8 mouse cellular contexts compared by ENCODE assay signal in genomic region chr7:31207563-31208236, GRCm38 (mm10). TPM values are rescaled to one million over a fixed set of nuclear protein-coding genes. Genes with fewer than 3 reads are reported as not detected.
DNase-seq lines count a peak whose midpoint lies in the region; ATAC-seq and TF ChIP-seq lines count a peak whose summit lies in the region.

No protein-coding gene starts in this region.

- peak overlapping the region; percentile 75 for H3K4me3 ChIP-seq in kidney, embryonic 15.5 days (replicated peaks)
- peak overlapping the region; percentile 52 for H3K4me3 ChIP-seq in embryonic facial prominence, embryonic 11.5 days (ENCODE audit: low read depth, low read length)
- peak overlapping the region; percentile 65 for H3K4me3 ChIP-seq in hindbrain, postnatal 0 days (ENCODE audit: low read length)
- peak overlapping the region; percentile 53 for H3K4me3 ChIP-seq in midbrain, embryonic 16.5 days (ENCODE audit: low read depth, low read length)

- no peak for TF ChIP-seq CTCF in hindbrain, postnatal 0 days (IDR thresholded peaks at IDR 0.05; ENCODE audit: low read depth)

- no peaks in the 10 kb centered on the region for H3K27me3 ChIP-seq in kidney, embryonic 15.5 days
- no peaks in the 10 kb centered on the region for H3K27me3 ChIP-seq in embryonic facial prominence, embryonic 11.5 days (ENCODE audit: control insufficient read depth, insufficient read depth, low read length)
- H3K27me3 ChIP-seq in hindbrain, postnatal 0 days (ENCODE audit: insufficient read depth, low read length), result no peaks in the 10 kb centered on the region
- H3K27me3 ChIP-seq in midbrain, embryonic 16.5 days (ENCODE audit: control insufficient read depth, insufficient read depth, low read depth, low read length), result no peaks in the 10 kb centered on the region

- H3K4me1 ChIP-seq in kidney, embryonic 15.5 days, result 0 out of 2 replicates have a peak, but pooled peaks cover 5% of the 10 kb centered on the region
- no peaks in the 10 kb centered on the region for H3K4me1 ChIP-seq in embryonic facial prominence, embryonic 11.5 days (ENCODE audit: control insufficient read depth, insufficient read depth, low read length)
- H3K4me1 ChIP-seq in hindbrain, postnatal 0 days (ENCODE audit: insufficient read depth, low read length), result no peaks in the 10 kb centered on the region
- peaks cover 9% of the 10 kb centered on the region for H3K4me1 ChIP-seq in midbrain, embryonic 16.5 days (ENCODE audit: control insufficient read depth, insufficient read depth, low read length)

- H3K9ac ChIP-seq in kidney, embryonic 15.5 days, result no peak overlapping the region
- H3K9ac ChIP-seq in embryonic facial prominence, embryonic 11.5 days (replicated peaks; ENCODE audit: low read length), result no peak overlapping the region
- H3K9ac ChIP-seq in hindbrain, postnatal 0 days (replicated peaks; ENCODE audit: low read length), result no peak overlapping the region
- H3K9ac ChIP-seq in midbrain, embryonic 16.5 days (ENCODE audit: low read depth, low read length), result no peak overlapping the region

- peak overlapping the region; percentile 67 for H3K4me2 ChIP-seq in kidney, embryonic 15.5 days
- no peak overlapping the region for H3K4me2 ChIP-seq in embryonic facial prominence, embryonic 11.5 days (ENCODE audit: low read depth, low read length)
- peak overlapping the region; percentile 64 for H3K4me2 ChIP-seq in hindbrain, postnatal 0 days (ENCODE audit: low read depth, low read length)
- H3K4me2 ChIP-seq in midbrain, embryonic 16.5 days (ENCODE audit: low read length), result peak overlapping the region; percentile 23; the same call in 1 of the 2 replicates

- ATAC-seq in kidney, embryonic 15.5 days (replicated peaks; ENCODE audit: low FRiP score), result peak; percentile 52; the same call in 1 of the 2 replicates
- peak; percentile 58; the same call in 1 of the 2 replicates for ATAC-seq in embryonic facial prominence, embryonic 11.5 days (replicated peaks; ENCODE audit: insufficient number of reproducible peaks, low FRiP score, low TSS enrichment, low read depth)
- peak; percentile 61 for ATAC-seq in hindbrain, postnatal 0 days
- peak; percentile 71 for ATAC-seq in midbrain, embryonic 16.5 days

- H3K36me3 ChIP-seq in kidney, embryonic 15.5 days, result peaks cover 15% of the 10 kb centered on the region
- no peaks in the 10 kb centered on the region for H3K36me3 ChIP-seq in embryonic facial prominence, embryonic 11.5 days (replicated peaks; ENCODE audit: control insufficient read depth, insufficient read depth, low read depth, low read length)
- no peaks in the 10 kb centered on the region for H3K36me3 ChIP-seq in hindbrain, postnatal 0 days (ENCODE audit: insufficient read depth, low read length)
- peaks cover 5% of the 10 kb centered on the region; the same call in 1 of the 2 replicates for H3K36me3 ChIP-seq in midbrain, embryonic 16.5 days (ENCODE audit: control insufficient read depth, insufficient read depth, low read length)

- no peak overlapping the region for H3K27ac ChIP-seq in kidney, embryonic 15.5 days
- no peak overlapping the region for H3K27ac ChIP-seq in embryonic facial prominence, embryonic 11.5 days (replicated peaks; ENCODE audit: low read depth, low read length)
- no peak overlapping the region for H3K27ac ChIP-seq in hindbrain, postnatal 0 days
- no peak overlapping the region for H3K27ac ChIP-seq in midbrain, embryonic 16.5 days (ENCODE audit: low read length)

- no peak for DNase-seq in kidney, postnatal 4 days
- no peak for DNase-seq in embryonic facial prominence, embryonic 11.5 days (ENCODE audit: low spot score)
- DNase-seq in hindbrain, postnatal 0 days (ENCODE audit: low spot score), result no peak
- DNase-seq in left cerebral cortex, adult 9 months (ENCODE audit: low spot score in 2 of 2), result no peak
- no peak for DNase-seq in urinary bladder, adult 18-20 months (ENCODE audit: low spot score in 2 of 2)
- no peak for DNase-seq in gastrocnemius, postnatal 25 days

- no peaks in the 10 kb centered on the region for H3K9me3 ChIP-seq in kidney, embryonic 15.5 days (replicated peaks)
- no peaks in the 10 kb centered on the region for H3K9me3 ChIP-seq in embryonic facial prominence, embryonic 11.5 days (replicated peaks; ENCODE audit: control insufficient read depth, low read length)
- H3K9me3 ChIP-seq in hindbrain, postnatal 0 days (ENCODE audit: low read length), result no peaks in the 10 kb centered on the region
- no peaks in the 10 kb centered on the region for H3K9me3 ChIP-seq in midbrain, embryonic 16.5 days (replicated peaks; ENCODE audit: control insufficient read depth, low read length, poor library complexity, severe bottlenecking)

- 72% methylated on average over 13 of the region's 13 CpGs for WGBS in kidney, embryonic 15.5 days
- WGBS in embryonic facial prominence, embryonic 11.5 days, result 71% methylated on average over 13 of the region's 13 CpGs
- 72% methylated on average over 13 of the region's 13 CpGs for WGBS in hindbrain, postnatal 0 days
- WGBS in midbrain, embryonic 16.5 days, result 70% methylated on average over 13 of the region's 13 CpGs

RNA-seq across cellular contexts. Expression of gene Gramd1a, which starts 52.0 kb away (rescaled TPM):
- polyA plus RNA-seq in kidney, embryonic 15.5 days (2015; fragmentation: Nextera tagmentation; extraction: Ambion mirVana), result 60.6 and 69.5 TPM in 2 replicates
- 76.7 and 76.8 TPM in 2 replicates for polyA plus RNA-seq in embryonic facial prominence, embryonic 11.5 days (2014; fragmentation: Nextera tagmentation; extraction: Ambion mirVana)
- 256 and 258 TPM in 2 replicates for total RNA-seq in hindbrain, postnatal 0 days (2014; rRNA removed)
- polyA plus RNA-seq in hindbrain, postnatal 0 days (2015; fragmentation: Nextera tagmentation; extraction: Ambion mirVana), result 137 and 143 TPM in 2 replicates
- polyA plus RNA-seq in midbrain, embryonic 16.5 days (2015; fragmentation: Nextera tagmentation; extraction: Ambion mirVana), result 239 and 246 TPM in 2 replicates
- 10 to 100 TPM; 40.5 to 41.2 TPM for total RNA-seq in gastrocnemius, postnatal 25 days (2021)
